Mouse (Mus musculus) heart, embryonic 11.5 days (tissue): Measurements from ENCODE around the gene Hnrnpul2. TPM values are rescaled to one million over a fixed set of nuclear protein-coding genes. Genes with fewer than 3 reads are reported as not detected.
"Not testable (repeated sequence)": the region's sequence is repeated elsewhere in the genome, so short reads cannot be mapped to it uniquely, and the experiment has no call there.

Experiments used
- ATAC-seq: fragments of 200-750 bp; cut with Nextera tagmentation; replicated peaks from 2 replicates; pipeline ENCODE4 v1.8.0; 2017; ENCODE audit warnings: moderate library complexity; ENCODE audit not compliant: insufficient number of reproducible peaks, low FRiP score, low TSS enrichment
- H3K27ac ChIP-seq: fragments of 300-500 bp; sonication (generic); 2 replicates; pipeline ENCODE4 v1.5.1; 2014; ENCODE audit warnings: mild to moderate bottlenecking, low read depth, low read length
- H3K27me3 ChIP-seq: fragments of 300-500 bp; sonication (generic); 2 replicates; pipeline ENCODE4 v1.6.1; 2014; ENCODE audit warnings: mild to moderate bottlenecking, low read length, mixed read lengths; ENCODE audit not compliant: control insufficient read depth, insufficient read depth
- H3K36me3 ChIP-seq: fragments of 300-500 bp; sonication (generic); 2 replicates; pipeline ENCODE4 v1.6.1; 2014; ENCODE audit warnings: mild to moderate bottlenecking, low read length, moderate library complexity, mixed read lengths; ENCODE audit not compliant: control insufficient read depth, insufficient read depth
- H3K4me1 ChIP-seq: fragments of 300-500 bp; sonication (generic); 2 replicates; pipeline ENCODE4 v1.6.1; 2014; ENCODE audit warnings: low read length; ENCODE audit not compliant: control insufficient read depth, insufficient read depth
- H3K4me2 ChIP-seq: fragments of 300-500 bp; sonication (generic); 2 replicates; pipeline ENCODE4 v1.6.1; 2014; ENCODE audit warnings: mild to moderate bottlenecking, moderate library complexity
- H3K4me3 ChIP-seq: fragments of 300-500 bp; sonication (generic); 2 replicates; pipeline ENCODE4 v1.5.1; 2014; ENCODE audit warnings: low read depth, low read length
- H3K9ac ChIP-seq: fragments of 300-500 bp; sonication (generic); 2 replicates; pipeline ENCODE4 v1.6.1; 2014; ENCODE audit warnings: mild to moderate bottlenecking, low read depth, low read length, moderate library complexity
- H3K9me3 ChIP-seq: fragments of 300-500 bp; sonication (generic); replicated peaks from 2 replicates; pipeline ENCODE4 v1.6.1; 2016; ENCODE audit warnings: low read length; ENCODE audit not compliant: control insufficient read depth
- WGBS: fragments of 180-500 bp; shearing (Covaris S2); extraction: QIAGEN DNeasy Blood & Tissue Kit; methylation state at CpG from one replicate; pipeline ENCODE4 v1.1.7; 2014; ENCODE audit not compliant: insufficient replicate concordance; 5-methylcytosine and 5-hydroxymethylcytosine counted together
- polyA plus RNA-seq: library from polyadenylated mRNA; unstranded; fragments of >200 nt; fragmentation: Nextera tagmentation; extraction: Ambion mirVana; gene quantifications from 2 replicates; pipeline ENCODE4 v1.2.1, GENCODE M21; 2014

Hnrnpul2 gene
- polyA plus RNA-seq, 1 experiment from 2014 or later: 6.1 TPM

DNA sequence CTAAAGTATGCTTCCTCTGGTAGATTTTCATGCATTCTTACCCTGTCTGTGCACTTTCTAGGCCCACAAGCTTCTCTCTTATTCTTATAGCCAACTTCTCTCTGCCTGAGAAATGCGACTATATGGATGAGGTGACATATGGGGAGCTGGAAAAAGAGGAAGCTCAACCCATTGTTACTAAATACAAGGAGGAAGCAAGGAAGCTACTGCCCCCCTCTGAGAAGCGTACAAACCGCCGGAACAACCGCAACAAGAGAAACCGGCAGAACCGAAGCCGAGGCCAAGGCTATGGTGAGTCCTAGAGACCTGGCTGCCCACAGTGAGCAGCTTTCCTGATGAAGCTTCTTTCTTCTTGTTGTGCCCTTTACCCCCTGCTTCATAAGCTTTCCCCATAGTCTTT lies 9.8 kb downstream of the Hnrnpul2 start, which contains the start of gene AC129217.1:
Gene AC129217.1, plus strand, starts transcription at position 114 of the 400 bp plus-strand sequence.
- Histone ChIP-seq H3K4me3 (no peak within 1 kb of the TSS), H3K27me3 (no peaks in the 10 kb centered on the region), H3K9me3 (no peaks in the 10 kb centered on the region), H3K9ac (no peak within 1 kb of the TSS), H3K4me2 (no peak within 1 kb of the TSS), H3K36me3 (peaks cover 71% of the 10 kb centered on the region), H3K27ac (no peak within 1 kb of the TSS), H3K4me1 (no peaks in the 10 kb centered on the region)
- WGBS: 92% methylated on average over 8 of the region's 8 CpGs
- ATAC-seq: no peak

GRCm38 (mm10) chr19:8830664-8831063 lies 10.9 kb downstream of the Hnrnpul2 start:
- H3K27ac ChIP-seq: no peak overlapping the region
- H3K4me1 ChIP-seq: no peaks in the 10 kb centered on the region
- peaks cover 71% of the 10 kb centered on the region for H3K36me3 ChIP-seq
- no peak overlapping the region for H3K9ac ChIP-seq
- no peaks in the 10 kb centered on the region for H3K27me3 ChIP-seq
- H3K4me3 ChIP-seq: no peak overlapping the region
- H3K4me2 ChIP-seq: no peak overlapping the region
- no peaks in the 10 kb centered on the region for H3K9me3 ChIP-seq
- ATAC-seq: no peak
- WGBS: 92% methylated on average over 8 of the region's 8 CpGs

GRCm38 (mm10) chr19:8831262-8831661 lies 11.5 kb downstream of the Hnrnpul2 start:
- Histone ChIP-seq H3K4me2 (no peak overlapping the region), H3K9me3 (no peaks in the 10 kb centered on the region), H3K9ac (no peak overlapping the region), H3K27me3 (no peaks in the 10 kb centered on the region), H3K4me1 (no peaks in the 10 kb centered on the region), H3K27ac (no peak overlapping the region), H3K36me3 (peaks cover 68% of the 10 kb centered on the region), H3K4me3 (no peak overlapping the region)
- WGBS: 82% methylated on average over 11 of the region's 11 CpGs
- no peak for ATAC-seq

DNA sequence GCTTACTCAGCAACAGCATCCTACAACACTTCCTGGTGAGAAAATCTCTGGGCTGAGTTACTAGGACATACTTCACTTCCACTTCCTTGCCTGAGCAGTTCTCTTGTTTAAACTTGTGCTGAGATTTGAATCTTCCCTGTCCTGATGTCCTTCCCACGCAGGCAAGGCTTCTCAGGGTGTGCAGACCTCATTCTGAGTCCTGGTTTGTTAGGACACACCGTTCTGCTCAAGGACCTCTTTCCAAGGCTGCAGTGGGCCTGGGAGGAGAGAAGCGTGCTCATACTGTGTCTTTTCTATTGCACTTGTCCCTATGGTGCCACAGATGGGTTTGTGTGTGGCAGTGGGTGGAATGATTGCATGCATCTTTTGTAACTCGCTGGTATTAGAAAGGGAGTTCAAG lies 13.2 kb downstream of the Hnrnpul2 start:
- 94% methylated on average over 4 of the region's 4 CpGs for WGBS

GRCm38 (mm10) chr19:8836327-8836726 lies 16.5 kb downstream of the Hnrnpul2 start:
- H3K9me3 ChIP-seq, H3K27ac ChIP-seq, ATAC-seq, H3K4me3 ChIP-seq, H3K27me3 ChIP-seq, H3K4me2 ChIP-seq, H3K9ac ChIP-seq: not testable (repeated sequence)
- Histone ChIP-seq H3K36me3 (peaks cover 33% of the 10 kb centered on the region), H3K4me1 (peaks cover 27% of the 10 kb centered on the region)
- 94% methylated on average over 10 of the region's 10 CpGs for WGBS

More for the DNA sequence above, 13.2 kb downstream of the Hnrnpul2 start:
- H3K9me3 ChIP-seq: no peaks in the 10 kb centered on the region
- no peak overlapping the region for H3K27ac ChIP-seq
- H3K4me3 ChIP-seq: no peak overlapping the region
- no peak for ATAC-seq
- no peak overlapping the region for H3K9ac ChIP-seq
- peaks cover 54% of the 10 kb centered on the region for H3K36me3 ChIP-seq
- no peaks in the 10 kb centered on the region for H3K27me3 ChIP-seq
- no peaks in the 10 kb centered on the region for H3K4me1 ChIP-seq
- no peak overlapping the region for H3K4me2 ChIP-seq

- ATAC-seq: peak; percentile 72
- Histone ChIP-seq H3K27ac (peak within 1 kb of the TSS; percentile 94), H3K36me3 (peaks cover 24% of the 10 kb centered on the region), H3K9me3 (no peaks in the 10 kb centered on the region), H3K4me3 (peak within 1 kb of the TSS; percentile 59), H3K4me2 (peak within 1 kb of the TSS; percentile 81), H3K9ac (peak within 1 kb of the TSS; percentile 88), H3K27me3 (no peaks in the 10 kb centered on the region), H3K4me1 (peaks cover 27% of the 10 kb centered on the region)
- 2% methylated on average over 38 of the region's 38 CpGs for WGBS
Measured at GRCm38 (mm10) chr19:8837251-8837791, 17.5 kb downstream of the Hnrnpul2 start, which contains the start of gene Bscl2. Gene Bscl2 (plus strand): TSS chr19:8837467.

DNA sequence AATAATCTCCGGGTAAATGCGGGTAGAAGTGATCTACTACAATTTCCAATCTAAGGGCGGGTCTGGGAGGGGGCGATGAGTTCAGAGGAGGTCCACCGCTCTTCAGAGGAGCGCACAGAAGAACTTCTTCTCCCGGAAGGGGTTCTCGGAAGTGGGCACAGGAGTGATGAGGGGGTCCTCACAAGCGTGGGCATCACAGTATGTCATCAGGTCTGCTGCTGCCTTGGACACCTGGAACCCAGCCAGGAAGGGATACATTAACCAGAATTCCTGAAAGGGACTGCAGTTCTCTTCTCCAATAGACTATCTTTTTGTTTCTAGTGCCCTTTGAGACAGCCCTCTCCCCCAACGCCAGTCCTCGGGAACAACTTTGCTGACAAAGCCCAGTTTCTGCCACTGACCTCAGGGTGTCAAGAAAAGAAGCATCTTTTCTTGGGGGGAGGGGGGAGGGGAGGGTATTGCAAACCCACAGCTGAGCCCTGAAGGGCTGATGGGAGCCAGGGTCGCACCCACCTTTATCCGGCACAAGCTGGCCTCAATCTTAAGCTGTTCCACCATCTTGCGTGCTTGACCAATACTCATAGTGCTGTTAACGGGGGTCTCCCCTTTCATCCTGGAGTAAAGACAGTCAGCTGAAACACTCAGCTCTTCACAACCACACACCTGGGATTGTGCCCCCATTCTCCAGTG lies 18.4 kb downstream of the Hnrnpul2 start:
- Histone ChIP-seq H3K27me3 (no peaks in the 10 kb centered on the region), H3K9ac (peak overlapping the region; percentile 88), H3K27ac (peak overlapping the region; percentile 94), H3K4me3 (peak overlapping the region; percentile 59), H3K4me2 (peak overlapping the region; percentile 81), H3K36me3 (peaks cover 16% of the 10 kb centered on the region), H3K4me1 (peaks cover 27% of the 10 kb centered on the region), H3K9me3 (no peaks in the 10 kb centered on the region)
- no peak for ATAC-seq
- WGBS: 19% methylated on average over 15 of the region's 15 CpGs

- Histone ChIP-seq H3K4me1 (peaks cover 27% of the 10 kb centered on the region), H3K4me2 (peak within 1 kb of the TSS; percentile 81), H3K4me3 (peak within 1 kb of the TSS; percentile 59), H3K36me3 (peaks cover 7% of the 10 kb centered on the region), H3K27ac (peak within 1 kb of the TSS; percentile 94), H3K9me3 (no peaks in the 10 kb centered on the region), H3K27me3 (no peaks in the 10 kb centered on the region), H3K9ac (peak within 1 kb of the TSS; percentile 88)
- no peak for ATAC-seq
- 47% methylated on average over 11 of the region's 11 CpGs for WGBS
Measured at GRCm38 (mm10) chr19:8839103-8839907, 19.5 kb downstream of the Hnrnpul2 start, which contains the start of gene Gng3. Gene Gng3 (minus strand): TSS chr19:8839194.
